Mouse (Mus musculus) neural tube, embryonic 13.5 days (tissue): ENCODE results near the gene Fgf14. TPM values are rescaled to one million over a fixed set of nuclear protein-coding genes. Genes with fewer than 3 reads are reported as not detected.
"Not testable (repeated sequence)": the region's sequence is repeated elsewhere in the genome, so short reads cannot be mapped to it uniquely, and the experiment has no call there.

ENCODE experiments used
- ATAC-seq: fragments of 200-750 bp; cut with Nextera tagmentation; 2 replicates; pipeline ENCODE4 v1.8.0; 2017; ENCODE audit warnings: low read depth, mild to moderate bottlenecking, moderate TSS enrichment, moderate library complexity
- H3K27ac ChIP-seq: fragments of 300-500 bp; sonication (generic); replicated peaks from 2 replicates; pipeline ENCODE4 v1.5.1; 2015; ENCODE audit warnings: moderate library complexity, mild to moderate bottlenecking, inconsistent platforms
- H3K27me3 ChIP-seq: fragments of 300-500 bp; sonication (generic); 2 replicates; pipeline ENCODE4 v1.6.1; 2015; ENCODE audit warnings: mild to moderate bottlenecking, inconsistent platforms
- H3K36me3 ChIP-seq: fragments of 300-500 bp; sonication (generic); 2 replicates; pipeline ENCODE4 v1.6.1; 2015; ENCODE audit warnings: mild to moderate bottlenecking, inconsistent platforms
- H3K4me1 ChIP-seq: fragments of 300-500 bp; sonication (generic); replicated peaks from 2 replicates; pipeline ENCODE4 v1.6.1; 2015; ENCODE audit warnings: inconsistent platforms
- H3K4me2 ChIP-seq: fragments of 300-500 bp; sonication (generic); 2 replicates; pipeline ENCODE4 v1.6.1; 2015; ENCODE audit warnings: inconsistent platforms, mild to moderate bottlenecking, moderate library complexity
- H3K4me3 ChIP-seq: fragments of 300-500 bp; sonication (generic); 2 replicates; pipeline ENCODE4 v1.5.1; 2015; ENCODE audit warnings: mild to moderate bottlenecking, inconsistent platforms
- H3K9ac ChIP-seq: fragments of 300-500 bp; sonication (generic); 2 replicates; pipeline ENCODE4 v1.6.1; 2015; ENCODE audit warnings: moderate library complexity, mild to moderate bottlenecking, inconsistent platforms
- H3K9me3 ChIP-seq: fragments of 300-500 bp; sonication (generic); 2 replicates; pipeline ENCODE4 v1.6.1; 2016; ENCODE audit warnings: inconsistent platforms
- WGBS: fragments of 180-500 bp; shearing (Covaris S2); methylation state at CpG from one replicate; pipeline ENCODE4 v1.1.7; 2015; 5-methylcytosine and 5-hydroxymethylcytosine counted together
- polyA plus RNA-seq: library from polyadenylated mRNA; unstranded; fragments of >200 nt; fragmentation: Nextera tagmentation; extraction: Ambion mirVana; gene quantifications from 2 replicates; pipeline ENCODE4 v1.2.1, GENCODE M21; 2015

Gene Fgf14
- polyA plus RNA-seq, 1 experiment from 2014 or later = 17.2 TPM

DNA sequence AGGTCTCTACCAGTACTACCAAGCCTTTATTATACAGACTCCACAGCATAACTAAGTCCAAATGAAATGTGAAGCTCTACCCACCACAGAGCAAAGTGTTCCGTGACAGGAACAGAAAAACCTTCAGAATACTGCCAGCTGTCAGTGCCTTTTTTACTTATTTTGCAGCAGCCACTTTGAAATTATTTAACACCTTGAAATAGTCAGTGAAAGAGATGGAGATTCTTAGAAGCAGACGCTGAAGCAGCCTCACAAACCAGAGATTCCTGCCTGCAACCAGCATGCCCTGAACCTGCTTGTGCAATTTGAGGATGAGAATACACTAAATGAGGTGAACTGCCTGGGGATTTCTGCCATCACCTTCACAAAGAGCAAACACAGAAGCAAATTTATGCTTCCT is 206.0 kb downstream of the Fgf14 start:
- Histone ChIP-seq H3K9me3 (no peaks in the 10 kb centered on the region), H3K4me3 (no peak overlapping the region), H3K4me1 (no peaks in the 10 kb centered on the region), H3K4me2 (no peak overlapping the region), H3K27me3 (no peaks in the 10 kb centered on the region), H3K36me3 (no peaks in the 10 kb centered on the region), H3K9ac (no peak overlapping the region), H3K27ac (no peak overlapping the region)
- 80% methylated on average over 2 of the region's 2 CpGs for WGBS
- ATAC-seq = no peak

DNA sequence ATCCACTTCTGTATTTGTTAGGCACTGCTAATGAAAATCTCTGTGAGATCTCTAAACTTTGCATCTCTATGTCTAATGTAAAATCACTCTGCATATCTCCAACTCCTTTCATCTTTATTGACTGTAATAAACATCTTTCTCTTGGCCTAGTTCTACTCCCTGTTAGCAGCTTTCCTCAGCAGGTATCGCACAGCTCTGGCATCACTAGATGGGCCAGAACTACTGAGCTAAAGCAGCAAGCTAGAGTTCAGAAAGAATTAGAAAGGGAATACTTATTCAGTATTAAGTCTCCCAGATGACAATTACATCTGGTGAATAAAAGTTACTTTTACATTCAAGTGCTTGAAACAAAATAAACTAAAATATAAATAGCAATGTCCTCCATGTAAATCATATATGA is 221.8 kb downstream of the Fgf14 start:
- WGBS = 97% methylated on average over 1 of the region's 1 CpGs
- no peak overlapping the region for H3K27ac ChIP-seq

DNA sequence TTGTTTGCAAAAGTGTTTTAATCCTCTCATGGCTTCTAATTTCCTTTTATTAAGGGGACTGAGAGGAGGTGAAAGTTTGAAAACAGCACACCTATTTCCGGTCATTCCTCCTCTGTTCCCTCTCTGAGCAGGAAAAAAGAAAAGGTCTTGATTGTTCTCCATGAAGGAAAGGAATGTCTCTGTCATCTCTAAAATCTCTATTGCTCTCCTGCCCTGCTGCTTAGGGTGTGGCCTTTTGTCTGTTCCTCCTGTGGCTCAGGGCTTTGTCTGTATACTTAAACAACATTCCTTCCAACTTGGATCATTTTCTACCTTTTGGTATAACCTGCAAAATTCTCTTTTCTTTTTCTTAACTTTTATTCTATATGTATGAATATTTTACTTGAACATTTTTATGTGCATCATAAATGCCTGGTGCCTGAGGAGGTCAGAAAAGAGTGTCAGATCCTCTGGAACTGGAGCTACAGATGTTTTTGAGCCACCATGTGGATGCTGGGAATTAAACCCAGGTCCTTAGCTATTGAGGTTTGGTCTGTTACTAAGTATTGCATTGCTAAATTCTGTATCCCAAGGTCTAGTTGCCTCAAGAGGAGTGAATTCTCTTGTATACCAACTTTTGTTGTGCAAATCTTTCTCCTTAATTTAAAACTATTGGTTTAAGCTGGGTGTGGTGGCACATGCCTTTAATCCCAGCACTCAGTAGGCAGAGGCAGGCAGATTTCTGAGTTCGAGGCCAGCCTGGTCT is 230.7 kb downstream of the Fgf14 start:
- no peaks in the 10 kb centered on the region for H3K9me3 ChIP-seq
- no peak overlapping the region for H3K9ac ChIP-seq
- no peaks in the 10 kb centered on the region for H3K36me3 ChIP-seq
- H3K4me3 ChIP-seq = no peak overlapping the region
- no peak for ATAC-seq
- 80% methylated on average over 2 of the region's 2 CpGs for WGBS
- H3K27ac ChIP-seq = no peak overlapping the region
- H3K27me3 ChIP-seq = no peaks in the 10 kb centered on the region
- H3K4me1 ChIP-seq = no peaks in the 10 kb centered on the region
- no peak overlapping the region for H3K4me2 ChIP-seq

More for the DNA sequence above, 221.8 kb downstream of the Fgf14 start:
- Histone ChIP-seq H3K4me3 (no peak overlapping the region), H3K27me3 (no peaks in the 10 kb centered on the region), H3K36me3 (no peaks in the 10 kb centered on the region), H3K9me3 (no peaks in the 10 kb centered on the region), H3K9ac (no peak overlapping the region), H3K4me2 (no peak overlapping the region), H3K4me1 (no peaks in the 10 kb centered on the region)
- ATAC-seq = no peak

DNA sequence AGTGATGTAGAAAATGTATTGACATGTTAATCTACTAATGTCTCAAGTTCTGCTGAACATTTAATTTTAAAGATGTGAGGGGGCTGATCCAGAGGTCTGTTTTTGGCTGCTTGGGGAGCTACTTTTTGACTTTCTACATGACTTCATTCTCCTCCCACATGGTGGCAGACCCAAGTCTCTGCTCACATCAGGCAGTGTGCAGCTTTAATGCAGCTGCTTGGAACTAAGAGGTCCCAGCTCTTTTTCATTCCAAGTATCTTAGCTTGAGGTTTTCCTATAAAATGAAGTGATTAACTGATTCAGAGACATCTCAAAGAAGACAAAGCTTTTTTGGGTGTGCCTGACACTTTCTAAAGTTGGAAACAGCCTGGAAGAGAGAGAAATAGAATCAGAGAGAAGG is 232.1 kb downstream of the Fgf14 start:
- no peak overlapping the region for H3K4me2 ChIP-seq
- H3K4me3 ChIP-seq = no peak overlapping the region
- H3K9me3 ChIP-seq = no peaks in the 10 kb centered on the region
- H3K36me3 ChIP-seq = no peaks in the 10 kb centered on the region
- H3K4me1 ChIP-seq = no peaks in the 10 kb centered on the region
- H3K27me3 ChIP-seq = no peaks in the 10 kb centered on the region
- no peak overlapping the region for H3K27ac ChIP-seq
- ATAC-seq = no peak
- no peak overlapping the region for H3K9ac ChIP-seq

DNA sequence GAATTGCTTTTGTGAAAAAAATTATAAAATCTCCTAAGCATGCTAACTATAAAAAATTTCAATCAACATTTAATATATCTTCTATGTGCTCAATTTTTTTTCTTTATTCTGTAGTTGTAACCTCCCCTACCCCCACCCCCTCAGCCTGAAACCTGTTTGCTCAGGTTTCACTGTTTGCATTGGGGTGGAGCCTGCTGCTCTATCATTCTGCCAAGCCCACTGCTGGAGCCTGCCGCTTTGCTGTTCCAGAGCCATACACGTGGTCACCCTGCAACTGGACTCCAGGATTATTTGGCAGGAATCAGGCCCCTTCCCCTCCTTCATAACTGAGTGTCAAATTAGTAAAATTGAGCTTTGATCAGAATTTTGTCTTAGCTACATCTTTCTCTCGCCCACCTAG is 237.6 kb downstream of the Fgf14 start:
- 40% methylated on average over 3 of the region's 3 CpGs for WGBS
- H3K9ac ChIP-seq, ATAC-seq, H3K4me1 ChIP-seq, H3K4me3 ChIP-seq, H3K4me2 ChIP-seq, H3K36me3 ChIP-seq, H3K27me3 ChIP-seq, H3K9me3 ChIP-seq, H3K27ac ChIP-seq: not testable (repeated sequence)

DNA sequence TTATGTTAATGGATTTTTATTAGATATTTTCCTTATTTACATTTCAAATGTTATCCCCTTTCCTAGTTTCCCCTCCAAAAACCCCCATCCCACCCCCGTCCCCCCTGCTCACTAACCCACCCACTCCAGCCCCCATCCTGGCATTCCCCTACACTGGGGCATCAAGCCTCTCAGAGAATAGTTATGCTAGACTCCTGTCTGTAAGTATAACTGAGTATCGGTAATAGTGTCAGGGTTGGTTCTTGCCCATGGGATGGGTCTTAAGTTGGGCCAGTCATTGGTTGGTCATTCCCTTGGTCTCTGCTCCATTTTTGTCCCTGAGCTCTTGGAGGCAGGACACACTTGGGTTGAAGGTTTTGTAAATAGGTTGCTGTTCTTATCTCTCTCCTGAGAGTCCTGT is 265.0 kb downstream of the Fgf14 start:
- Histone ChIP-seq H3K4me3 (no peak overlapping the region), H3K9me3 (no peaks in the 10 kb centered on the region), H3K9ac (no peak overlapping the region), H3K27me3 (no peaks in the 10 kb centered on the region), H3K4me1 (no peaks in the 10 kb centered on the region), H3K36me3 (no peaks in the 10 kb centered on the region), H3K4me2 (no peak overlapping the region), H3K27ac (no peak overlapping the region)
- 72% methylated on average over 2 of the region's 2 CpGs for WGBS
- no peak for ATAC-seq

DNA sequence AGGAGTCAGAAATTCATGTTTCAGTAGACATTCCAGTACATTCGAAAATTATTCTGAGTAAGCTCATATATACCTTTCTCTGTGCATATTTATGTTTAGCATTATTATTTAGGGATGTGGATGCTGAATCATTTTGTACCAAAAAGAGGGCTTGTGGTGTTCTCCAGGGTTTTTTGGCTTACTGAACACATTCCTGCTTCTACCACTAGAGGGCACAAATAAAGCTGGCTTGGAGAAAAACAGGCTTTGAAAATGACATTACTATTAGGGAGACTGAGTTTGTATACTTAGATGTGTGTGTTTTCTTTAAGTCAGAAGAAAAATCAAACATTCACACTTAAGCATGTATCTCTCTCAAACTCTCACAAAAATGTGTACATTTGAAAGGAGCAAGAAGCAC is 266.0 kb downstream of the Fgf14 start:
- Histone ChIP-seq H3K27me3 (no peaks in the 10 kb centered on the region), H3K9me3 (no peaks in the 10 kb centered on the region), H3K4me3 (no peak overlapping the region), H3K27ac (no peak overlapping the region), H3K36me3 (no peaks in the 10 kb centered on the region), H3K9ac (no peak overlapping the region), H3K4me2 (no peak overlapping the region), H3K4me1 (no peaks in the 10 kb centered on the region)
- WGBS = 6% methylated on average over 1 of the region's 1 CpGs
- no peak for ATAC-seq

DNA sequence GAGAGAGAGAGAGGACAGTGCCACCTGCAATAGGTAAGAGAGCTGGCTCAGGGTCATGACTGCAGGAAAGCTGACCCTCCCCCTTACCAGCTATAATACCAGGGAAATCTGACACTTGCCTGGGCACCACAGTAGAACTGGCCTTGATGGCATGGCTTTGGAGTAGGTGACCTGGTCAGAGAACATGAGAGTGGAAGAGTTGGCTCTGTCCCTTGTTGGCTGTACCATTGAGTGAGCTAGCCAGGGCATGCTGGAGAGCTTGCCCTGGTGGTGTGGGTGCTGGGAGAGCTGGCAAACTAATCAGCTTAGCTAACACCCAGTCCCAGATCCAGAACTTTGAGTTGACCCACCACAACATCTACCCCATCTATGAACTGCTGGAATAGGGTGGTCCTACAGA is 348.5 kb downstream of the Fgf14 start:
- H3K27me3 ChIP-seq = no peaks in the 10 kb centered on the region
- no peak overlapping the region for H3K4me2 ChIP-seq
- no peak for ATAC-seq
- H3K9me3 ChIP-seq = no peaks in the 10 kb centered on the region
- H3K27ac ChIP-seq = no peak overlapping the region
- H3K4me1 ChIP-seq = no peaks in the 10 kb centered on the region
- H3K36me3 ChIP-seq = no peaks in the 10 kb centered on the region
- no peak overlapping the region for H3K9ac ChIP-seq
- H3K4me3 ChIP-seq = no peak overlapping the region

DNA sequence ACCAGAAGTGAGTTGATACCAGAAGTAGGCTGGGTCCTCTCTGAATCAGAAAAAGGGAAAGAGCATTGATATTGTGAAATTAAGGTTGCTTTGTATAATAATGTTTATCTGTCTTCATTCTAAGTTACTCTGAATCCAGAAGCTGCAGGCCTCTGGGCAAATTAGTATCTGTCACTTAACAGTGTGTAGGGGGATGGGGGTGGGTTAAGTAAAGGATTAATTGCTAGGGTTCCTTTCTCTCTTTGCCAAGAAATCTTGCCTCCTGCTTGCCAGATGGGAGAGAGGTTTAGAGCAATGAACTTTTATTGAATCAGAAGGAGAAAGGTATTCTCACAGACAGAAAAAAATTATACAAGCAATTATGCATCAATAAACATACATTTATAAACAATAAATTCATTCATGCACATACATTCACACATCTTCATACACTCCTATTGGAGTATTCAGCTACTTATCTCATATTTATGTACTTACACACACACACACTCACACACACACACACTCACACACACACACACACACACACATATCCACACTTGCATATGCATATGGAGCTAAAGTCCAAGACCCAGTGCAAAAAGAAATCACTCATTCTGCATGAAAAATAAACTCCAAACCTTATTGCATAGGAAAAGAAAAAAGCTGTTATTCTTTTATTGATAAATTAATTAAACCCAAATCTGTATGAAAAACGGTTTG is 357.8 kb downstream of the Fgf14 start:
- H3K4me2 ChIP-seq = no peak overlapping the region
- H3K36me3 ChIP-seq = no peaks in the 10 kb centered on the region
- ATAC-seq = no peak
- no peak overlapping the region for H3K27ac ChIP-seq
- no peak overlapping the region for H3K9ac ChIP-seq
- no peaks in the 10 kb centered on the region for H3K4me1 ChIP-seq
- WGBS = 70% methylated on average over 1 of the region's 1 CpGs
- H3K9me3 ChIP-seq = no peaks in the 10 kb centered on the region
- no peaks in the 10 kb centered on the region for H3K27me3 ChIP-seq
- H3K4me3 ChIP-seq = no peak overlapping the region

DNA sequence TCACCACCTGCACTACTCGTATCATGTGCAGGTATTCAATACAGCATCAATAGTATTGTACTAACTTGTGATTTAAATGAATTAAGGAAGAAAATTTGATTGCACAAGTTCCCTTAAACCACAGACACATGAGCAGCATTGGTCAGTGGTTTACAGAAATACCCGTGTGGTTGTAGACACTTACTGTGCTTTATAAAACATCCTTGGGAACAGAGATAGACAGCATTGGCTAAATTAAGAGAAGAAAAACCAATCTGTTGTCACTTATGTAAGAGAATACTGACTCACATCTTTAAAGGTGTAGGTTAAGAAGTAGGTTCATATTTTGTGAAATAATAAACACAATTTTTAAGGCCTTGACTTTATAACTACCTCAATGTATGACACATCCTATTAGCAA is 361.4 kb downstream of the Fgf14 start:
- WGBS = 89% methylated on average over 2 of the region's 2 CpGs
- H3K9me3 ChIP-seq = no peaks in the 10 kb centered on the region
- H3K27me3 ChIP-seq = no peaks in the 10 kb centered on the region
- H3K4me3 ChIP-seq = no peak overlapping the region
- H3K27ac ChIP-seq = no peak overlapping the region
- H3K36me3 ChIP-seq = no peaks in the 10 kb centered on the region
- H3K4me1 ChIP-seq = no peaks in the 10 kb centered on the region
- no peak overlapping the region for H3K4me2 ChIP-seq
- no peak for ATAC-seq
- H3K9ac ChIP-seq = no peak overlapping the region

DNA sequence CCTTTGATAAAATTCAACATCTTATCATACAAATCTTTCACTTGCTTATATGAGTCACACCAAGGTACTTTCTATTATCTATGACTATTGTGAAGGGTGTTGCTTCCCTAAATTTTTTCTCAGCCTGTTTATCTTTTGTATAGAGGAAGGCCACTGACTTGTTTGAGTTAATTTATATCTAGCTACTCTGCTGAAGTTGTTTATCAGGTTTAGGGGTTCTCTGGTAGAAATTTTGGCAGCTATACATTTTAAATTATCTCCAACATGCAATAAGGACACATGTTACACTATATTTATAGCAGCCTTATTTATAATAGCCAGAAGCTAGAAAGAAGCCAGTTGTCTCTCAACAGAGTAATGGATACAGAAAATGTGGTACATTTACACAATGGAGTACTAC is 389.9 kb downstream of the Fgf14 start:
- Histone ChIP-seq H3K27ac (no peak overlapping the region), H3K4me1 (no peaks in the 10 kb centered on the region), H3K36me3 (no peaks in the 10 kb centered on the region), H3K9ac (no peak overlapping the region), H3K4me2 (no peak overlapping the region), H3K4me3 (no peak overlapping the region), H3K9me3 (no peaks in the 10 kb centered on the region), H3K27me3 (no peaks in the 10 kb centered on the region)
- ATAC-seq = no peak

DNA sequence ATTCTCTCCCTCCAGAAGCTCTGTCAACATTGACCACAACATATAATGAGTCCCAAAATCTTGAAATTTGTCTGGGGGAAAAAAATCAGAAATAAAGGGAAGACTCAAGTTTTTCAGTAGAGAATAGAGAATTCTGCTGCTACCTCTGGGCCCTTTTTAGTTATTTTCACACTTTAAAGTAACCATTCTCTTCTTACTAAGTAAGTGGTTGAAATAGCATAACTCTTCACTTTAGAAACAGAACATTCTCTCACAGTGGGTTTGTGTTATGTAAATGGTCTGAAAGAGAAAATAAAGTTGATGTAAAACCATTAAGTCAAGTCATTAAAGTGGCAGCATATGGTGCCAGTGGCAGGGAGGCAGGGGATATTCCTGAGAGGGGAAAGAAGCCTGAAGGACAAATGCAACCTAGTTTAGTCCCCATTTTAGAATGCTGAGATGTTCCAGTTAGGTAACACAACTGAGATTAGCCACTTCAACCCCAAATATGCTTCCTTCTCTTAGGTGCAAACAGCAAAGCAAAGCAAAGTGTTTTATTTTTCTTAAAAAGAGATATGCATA is 398.5 kb downstream of the Fgf14 start:
- Histone ChIP-seq H3K9me3 (no peaks in the 10 kb centered on the region), H3K4me3 (no peak overlapping the region), H3K27me3 (no peaks in the 10 kb centered on the region), H3K4me2 (no peak overlapping the region), H3K4me1 (no peaks in the 10 kb centered on the region), H3K27ac (no peak overlapping the region), H3K9ac (no peak overlapping the region), H3K36me3 (no peaks in the 10 kb centered on the region)
- no peak for ATAC-seq

DNA sequence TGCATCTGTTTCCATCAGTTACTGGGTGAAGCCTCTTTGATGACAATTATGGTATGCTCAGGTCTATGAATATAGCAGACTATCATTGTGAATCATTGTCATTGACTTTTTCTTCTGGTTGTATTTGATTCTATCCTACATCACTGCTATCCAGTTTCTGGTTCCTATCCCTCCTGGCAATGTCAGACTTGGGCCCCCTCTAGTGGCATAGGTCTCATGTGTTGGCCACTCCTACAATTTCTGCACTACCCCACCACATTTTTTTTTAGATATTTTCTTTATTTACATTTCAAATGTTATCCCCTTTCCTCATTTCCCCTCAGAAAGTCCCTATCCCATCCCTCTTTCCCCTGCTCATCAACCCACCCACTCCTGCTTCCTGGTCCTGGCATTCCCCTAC is 409.9 kb downstream of the Fgf14 start:
- Histone ChIP-seq H3K9ac (no peak overlapping the region), H3K9me3 (no peaks in the 10 kb centered on the region), H3K4me1 (no peaks in the 10 kb centered on the region), H3K36me3 (no peaks in the 10 kb centered on the region), H3K4me3 (no peak overlapping the region), H3K4me2 (no peak overlapping the region), H3K27me3 (no peaks in the 10 kb centered on the region), H3K27ac (no peak overlapping the region)
- no peak for ATAC-seq
